Mouse (Mus musculus) adrenal gland, postnatal 4 days (tissue): ENCODE measurements around the gene Pus3. TPM values are rescaled to one million over a fixed set of nuclear protein-coding genes. Genes with fewer than 3 reads are reported as not detected.

ENCODE experiments used
- DNase-seq, 2 experiments: peaks; one replicate each; pipeline ENCODE4 v3.0.0; 2021 to 2022; ENCODE audit warnings: low spot score in 2 of 2, mixed read lengths in 2 of 2
- long read RNA-seq, 2 experiments: library from polyadenylated mRNA; stranded (forward); transcript quantifications; one replicate each; pipeline ENCODE4 v2.0.0; 2021
- total RNA-seq, 2 experiments: library from RNA; stranded (reverse); gene quantifications; 2 replicates each; pipeline ENCODE4 v1.2.3; 2021

Pus3 gene
- total RNA-seq = 10 to 100 TPM; 14.8 to 16.7 TPM
- long read RNA-seq, experiment 1, transcript Pus3-201 (4 exons, 2,019 nt) = major isoform, 5 of 12 reads
- long read RNA-seq, experiment 1, partial matches to known transcripts = 5 of 12 reads
- long read RNA-seq, experiment 1, other reads (novel, unspliced or antisense) = 2 of 12 reads
- long read RNA-seq, experiment 2, partial matches to known transcripts = 5 of 10 reads
- long read RNA-seq, experiment 2, other reads (novel, unspliced or antisense) = 3 of 10 reads

GRCm38 (mm10) chr9:35558257-35559008 lies at the start of gene Pus3, which contains the start of gene Ddx25:
Gene Pus3, plus strand, starts transcription at chr9:35558595.
Gene Ddx25, minus strand, starts transcription at chr9:35558528.
- no peak for DNase-seq

- no peak for DNase-seq
Measured at GRCm38 (mm10) chr9:35513900-35514299, 44.5 kb upstream of the Pus3 start.

DNA sequence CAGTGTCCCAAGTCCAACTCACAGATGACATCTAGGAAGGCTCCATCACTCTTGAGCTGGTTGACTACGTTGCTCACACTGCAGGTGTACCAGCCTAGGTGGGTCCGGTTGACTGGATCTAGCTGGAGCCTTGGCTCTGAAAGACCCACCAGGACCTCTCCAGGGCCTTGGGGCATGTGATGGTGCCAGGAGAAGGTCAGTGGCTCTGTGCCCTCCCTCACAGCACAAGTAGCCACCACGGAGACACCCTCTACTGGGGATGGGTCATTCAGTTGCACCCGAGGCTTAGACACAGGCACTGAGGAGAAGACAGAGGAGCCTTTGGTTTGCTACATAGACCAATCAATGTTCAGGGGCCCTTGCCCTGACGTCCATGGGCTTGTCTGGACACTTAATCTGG lies 42.2 kb upstream of the Pus3 start:
- no peak for DNase-seq

- DNase-seq = no peak
Measured at GRCm38 (mm10) chr9:35516711-35517110, 41.7 kb upstream of the Pus3 start.

DNA sequence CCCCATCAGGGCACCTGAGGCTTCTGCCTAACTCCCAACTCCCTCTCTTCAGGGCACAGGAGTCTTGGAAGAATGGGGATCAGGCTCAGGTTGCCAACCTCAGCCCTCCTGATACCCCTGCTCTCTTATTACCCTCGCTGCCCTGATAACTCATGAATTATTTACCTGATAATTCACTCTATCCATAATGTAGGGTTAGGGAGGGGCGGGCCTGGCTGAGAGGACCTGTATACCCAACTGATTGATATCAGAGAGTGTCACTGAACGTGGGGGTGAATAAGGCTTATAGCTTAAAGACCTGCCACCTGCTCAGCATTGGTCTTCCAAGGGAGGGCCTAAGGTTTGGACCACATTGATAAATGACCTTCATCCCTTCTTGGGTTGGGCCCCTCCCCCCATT lies 40.2 kb upstream of the Pus3 start, which contains the start of gene Gm1113:
TSS of gene Gm1113 (minus strand) at position 101 of the 400 bp plus-strand sequence.
- no peak for DNase-seq

- DNase-seq = no peak
Measured at GRCm38 (mm10) chr9:35520631-35521348, 37.6 kb upstream of the Pus3 start.

- DNase-seq = no peak
Measured at GRCm38 (mm10) chr9:35522241-35522640, 36.2 kb upstream of the Pus3 start.

DNA sequence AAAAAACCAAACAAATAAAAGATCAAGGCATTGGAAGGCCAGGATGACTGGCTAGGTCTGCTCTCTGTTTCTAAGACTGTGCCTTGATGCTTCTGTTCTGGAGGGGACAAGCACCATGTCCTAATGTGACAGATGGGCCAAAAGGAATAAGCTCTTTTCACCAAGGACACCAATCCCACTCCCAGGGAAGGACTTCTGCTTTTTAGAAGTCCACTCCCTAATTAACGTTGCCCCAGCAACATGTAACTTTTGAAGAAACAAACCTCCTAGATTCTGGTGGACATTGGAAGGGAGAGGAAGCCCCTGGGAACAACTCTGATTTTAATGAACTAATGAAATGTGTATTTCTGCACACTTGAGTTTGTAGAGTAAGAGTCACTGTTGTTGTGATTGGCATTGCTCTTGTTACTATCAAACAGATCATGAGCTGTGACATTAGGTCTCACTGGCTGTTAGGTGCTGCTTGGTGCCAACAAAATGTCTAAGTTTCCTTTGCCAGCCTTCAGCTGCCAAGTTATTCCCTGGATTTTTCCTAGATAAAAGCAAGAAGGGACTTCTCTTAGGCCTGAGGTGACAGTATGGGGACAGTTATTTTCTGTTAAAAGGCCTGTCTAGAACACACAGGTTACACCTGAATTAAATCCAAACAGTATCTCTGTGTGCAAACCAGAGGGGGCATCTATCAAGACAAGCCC lies 35.4 kb upstream of the Pus3 start:
- no peak for DNase-seq

DNA sequence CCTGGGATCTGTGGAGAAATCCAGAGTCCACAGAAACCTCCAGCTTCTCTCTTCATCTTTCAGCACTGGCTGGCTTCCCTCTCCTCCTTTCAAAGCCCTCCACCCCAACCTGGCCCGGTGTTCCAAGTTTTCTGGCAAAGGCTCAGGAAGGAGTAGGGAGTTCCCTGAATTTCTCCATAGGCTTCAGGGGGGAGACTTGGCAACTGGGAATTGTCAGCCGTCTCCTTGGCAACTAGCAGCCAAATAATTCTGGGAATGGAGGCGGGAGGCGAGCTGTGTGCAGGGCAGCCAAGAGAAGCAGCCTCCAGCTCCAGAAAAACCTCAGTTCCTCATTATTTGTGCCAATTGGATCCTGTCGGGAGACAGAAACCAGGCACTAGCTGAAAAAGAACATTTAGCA lies 34.9 kb upstream of the Pus3 start:
- no peak for DNase-seq

DNA sequence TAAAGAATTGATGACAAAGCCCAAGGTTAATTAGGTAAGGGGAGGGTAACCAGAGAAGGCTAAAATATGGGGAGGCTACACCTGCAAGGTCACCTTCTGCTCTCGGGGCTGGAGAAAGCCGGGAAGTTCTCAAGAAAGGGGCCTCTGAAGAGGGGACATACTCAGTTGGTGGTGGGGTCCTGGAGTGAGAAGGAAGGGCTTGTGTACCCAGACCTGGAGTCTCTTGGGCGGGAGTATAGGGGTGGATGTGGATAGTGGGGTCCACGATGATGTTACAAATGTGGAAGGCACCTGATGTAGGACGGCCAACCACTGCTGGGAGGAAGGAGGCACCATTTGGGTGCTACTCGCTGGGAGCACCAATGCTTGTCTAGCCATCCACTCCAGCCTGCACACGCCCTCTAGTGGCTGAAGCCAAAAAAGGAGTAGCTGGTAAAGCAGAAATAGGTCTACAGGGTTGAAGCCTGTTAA lies 34.4 kb upstream of the Pus3 start:
- DNase-seq = peak in 1 of 2 experiments; percentile 36

DNA sequence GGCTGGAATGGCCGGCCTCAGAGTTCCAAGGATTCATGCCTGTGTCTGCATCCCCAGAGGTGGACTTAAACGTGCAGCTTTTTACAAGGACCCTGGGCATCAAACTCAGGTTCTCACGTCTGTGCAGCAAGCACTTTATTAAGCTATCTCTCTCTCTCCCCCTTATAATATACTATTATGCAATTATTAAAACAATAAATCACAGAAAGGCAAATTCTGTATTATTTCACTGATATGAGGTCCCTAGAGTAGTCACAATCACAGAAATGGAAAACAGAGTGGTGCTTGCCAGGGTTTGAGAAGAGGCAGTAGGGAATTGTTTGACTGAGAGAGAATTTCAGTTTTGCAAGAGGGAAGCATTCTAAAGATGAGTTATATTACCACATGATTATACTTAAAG lies 29.3 kb upstream of the Pus3 start:
- no peak for DNase-seq

DNA sequence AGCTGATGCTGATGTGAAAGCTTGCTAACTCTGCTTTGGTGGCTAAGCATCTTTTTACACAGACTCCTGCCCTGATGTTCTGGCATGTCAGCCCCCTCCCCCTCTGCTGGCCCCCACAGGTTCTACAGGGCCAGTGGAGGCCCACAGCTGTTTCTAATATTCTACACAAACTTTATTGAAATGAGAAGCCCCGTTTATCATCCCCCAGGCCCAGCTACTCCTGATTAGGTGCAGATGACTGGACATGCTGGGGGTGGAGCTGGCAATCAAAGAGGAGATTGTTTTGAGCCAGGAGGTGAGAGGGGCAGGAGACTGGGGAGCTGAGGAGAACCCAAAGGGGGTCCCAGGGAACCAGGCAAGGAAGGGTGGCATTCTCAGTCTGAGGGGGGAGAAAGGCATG lies 28.6 kb upstream of the Pus3 start:
- no peak for DNase-seq

DNA sequence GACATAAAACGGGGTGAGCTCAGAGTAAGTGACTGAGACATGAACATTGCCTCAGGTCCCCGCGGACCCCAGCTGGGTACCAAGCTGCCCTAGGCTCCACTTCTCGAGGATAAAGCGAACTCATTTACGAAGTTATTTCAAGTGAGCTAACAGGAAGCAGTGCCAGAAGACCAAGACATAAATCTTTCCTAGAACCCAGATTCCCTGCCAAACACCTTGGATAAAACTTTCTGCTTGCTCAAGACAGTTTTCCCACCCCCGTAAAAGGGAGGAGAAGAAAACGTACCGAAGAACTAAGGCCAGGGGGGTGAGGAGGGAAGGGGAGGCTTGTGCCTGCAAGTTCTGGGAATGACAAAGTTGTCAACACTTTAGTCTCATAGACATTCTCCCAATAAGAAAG lies 25.1 kb upstream of the Pus3 start:
- DNase-seq = no peak

DNA sequence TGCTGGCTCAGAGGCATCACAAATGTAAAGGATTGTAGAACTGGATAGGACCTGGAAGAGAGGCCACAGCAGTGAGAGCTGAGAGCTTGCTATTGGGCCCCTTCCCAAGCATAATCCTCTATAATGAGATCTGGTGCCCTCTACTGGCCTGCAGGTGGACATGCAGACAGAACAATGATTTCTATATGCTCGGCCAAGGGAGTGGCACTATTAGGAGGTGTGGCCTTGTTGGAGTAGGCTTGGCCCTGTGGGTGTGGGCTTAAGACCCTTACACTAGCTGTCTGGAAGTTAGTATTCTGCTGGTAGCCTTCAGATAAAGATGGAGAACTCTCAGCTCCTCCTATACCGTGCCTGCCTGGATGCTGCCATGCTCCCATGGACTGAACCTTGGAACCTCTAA lies 23.3 kb upstream of the Pus3 start:
- no peak for DNase-seq

DNA sequence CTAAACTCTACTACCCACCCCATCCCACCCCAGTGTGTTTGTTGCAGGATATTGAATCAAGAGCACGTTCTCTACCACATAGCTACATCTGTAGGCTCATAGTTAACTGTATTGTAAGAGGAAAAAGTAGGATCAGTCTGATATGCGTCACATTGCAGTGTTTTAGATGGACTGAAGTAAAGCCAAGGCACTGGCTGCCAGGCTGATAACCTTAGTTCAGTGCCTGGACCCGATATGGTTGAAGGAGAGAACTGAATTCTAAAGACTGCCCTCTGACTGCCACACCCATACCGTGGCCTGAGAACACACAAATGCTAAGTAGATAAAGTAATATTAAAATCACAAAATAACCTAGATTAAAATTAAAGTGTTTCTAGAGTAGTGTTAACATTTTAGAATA lies 22.5 kb upstream of the Pus3 start:
- DNase-seq = no peak

DNA sequence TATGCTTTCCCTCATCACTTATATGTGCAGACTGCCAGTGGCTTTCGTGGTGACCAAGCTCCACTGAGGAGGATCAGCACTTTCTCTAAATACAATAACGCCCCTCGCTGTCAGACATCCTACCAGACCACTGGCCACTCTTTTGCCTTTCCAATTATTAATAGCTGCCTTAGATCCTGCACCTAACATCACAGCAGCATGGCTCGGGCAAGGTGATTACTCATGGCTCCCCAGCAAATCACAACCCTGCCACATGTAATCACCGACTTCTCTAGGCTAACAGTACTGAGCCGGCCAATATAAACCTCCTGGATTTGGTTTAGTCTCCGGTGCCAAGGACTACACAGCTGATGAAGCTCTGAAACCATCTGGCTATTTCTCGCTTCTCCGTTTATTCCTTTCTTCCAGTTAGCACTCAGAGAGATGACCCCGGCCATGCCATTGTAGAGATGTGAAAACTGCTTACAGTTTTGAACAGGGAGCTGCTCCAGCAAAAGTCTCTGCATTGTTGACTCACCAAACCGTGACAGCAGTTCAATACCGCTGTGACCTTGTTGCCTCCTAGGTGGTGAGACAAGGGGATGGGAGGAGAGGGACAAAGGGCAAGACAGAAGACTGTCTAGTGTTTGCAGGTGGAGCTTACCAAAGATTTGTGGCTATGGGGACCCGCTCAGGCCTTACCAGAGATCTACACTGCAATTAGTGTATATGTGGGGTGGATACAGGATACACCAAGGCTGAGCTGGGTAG lies 19.2 kb upstream of the Pus3 start:
- DNase-seq = no peak

DNA sequence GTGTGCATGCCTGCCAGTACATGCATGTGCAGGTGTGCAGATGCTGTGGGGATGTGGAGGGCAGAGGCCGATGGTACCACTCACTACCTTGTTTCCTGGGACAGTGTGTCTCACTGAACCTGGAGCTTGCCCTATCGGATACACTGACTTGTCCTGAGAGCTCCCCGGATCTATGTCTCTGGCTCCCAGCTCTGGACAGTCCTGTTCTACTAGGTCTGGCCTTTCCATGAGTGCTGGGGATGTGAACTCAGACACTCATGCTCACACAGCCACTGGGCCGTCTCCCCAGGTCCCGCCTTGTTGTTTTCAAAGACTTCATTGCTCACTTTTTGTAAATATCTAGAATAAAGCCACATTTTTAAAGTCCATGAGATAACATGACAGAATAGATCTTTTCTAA lies 17.4 kb upstream of the Pus3 start:
- DNase-seq = no peak

- peak; percentile 60 to 61 for DNase-seq
Measured at GRCm38 (mm10) chr9:35541488-35541887, 16.9 kb upstream of the Pus3 start.

DNA sequence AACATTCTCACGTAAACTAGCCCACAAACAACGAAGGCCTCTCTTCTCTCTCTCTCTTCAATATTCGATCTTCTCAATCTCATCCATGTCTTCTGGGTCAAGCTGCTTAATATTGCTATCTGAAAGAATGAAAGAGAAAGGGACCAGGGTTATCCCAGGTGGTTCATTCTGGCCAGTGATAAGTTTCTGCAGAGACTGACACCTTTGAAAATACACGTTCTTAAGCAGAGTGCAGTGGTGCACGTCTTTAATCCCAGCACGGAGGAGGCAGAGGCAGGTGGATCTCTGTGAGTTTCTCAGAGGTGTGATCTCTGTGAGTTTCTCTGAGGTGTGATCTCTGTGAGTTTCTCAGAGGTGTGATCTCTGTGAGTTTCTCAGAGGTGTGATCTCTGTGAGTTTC lies 16.5 kb upstream of the Pus3 start:
- DNase-seq = no peak

- DNase-seq = no peak
Measured at GRCm38 (mm10) chr9:35543099-35543860, 15.1 kb upstream of the Pus3 start.
